Mouse (Mus musculus) erythroblast, embryonic 14.5 days (primary cell): Measurements from ENCODE around the gene Skap1.

Experiments used
- GATA1 ChIP-seq: IDR thresholded peaks from 2 replicates; pipeline ENCODE4 v1.6.1; 2012; ENCODE audit warnings: low read length, inconsistent platforms, mixed read lengths
- TAL1 ChIP-seq: IDR thresholded peaks from 3 replicates; pipeline ENCODE4 v1.6.1; 2012; ENCODE audit warnings: low read length, inconsistent platforms, mixed read lengths

- TF ChIP-seq TAL1 (no peak), GATA1 (no peak)
Measured at GRCm38 (mm10) chr11:96602806-96603205, 138.4 kb downstream of the Skap1 start.
